Mouse (Mus musculus): Measurements from ENCODE around the gene Alox5. TPM values are rescaled to one million over a fixed set of nuclear protein-coding genes. Genes with fewer than 3 reads are reported as not detected.

Gene Alox5
- polyA plus RNA-seq, 1 experiment from 2014 or later: 2.3 TPM

DNA sequence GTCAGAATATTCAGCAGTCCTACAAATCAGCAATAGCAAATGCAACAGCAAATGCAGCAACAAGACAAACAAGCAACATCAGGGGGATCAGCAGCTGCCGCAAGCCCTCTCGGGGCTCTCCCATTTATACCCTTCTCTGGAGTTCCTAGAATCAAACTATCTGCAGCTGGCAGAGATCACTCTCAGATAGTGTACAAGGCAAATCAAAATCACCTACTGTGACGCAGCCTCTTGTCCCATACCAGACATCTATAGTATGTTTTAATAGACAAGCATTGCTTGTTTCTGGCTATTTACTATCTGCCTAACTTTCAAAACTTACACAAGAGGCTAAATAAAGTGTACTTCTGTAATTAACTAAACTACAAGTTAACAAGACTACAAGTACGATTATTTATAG lies 99.0 kb downstream of the Alox5 start:
- no peaks in the 10 kb centered on the region for H3K9me3 ChIP-seq (replicated peaks)
- no peak for ATAC-seq (ENCODE audit: insufficient number of reproducible peaks, low FRiP score, low TSS enrichment, low read depth)
- H3K9ac ChIP-seq: no peak overlapping the region
- no peaks in the 10 kb centered on the region for H3K36me3 ChIP-seq
- H3K4me2 ChIP-seq (replicated peaks): no peak overlapping the region
- H3K27me3 ChIP-seq: no peaks in the 10 kb centered on the region
- H3K27ac ChIP-seq (replicated peaks): no peak overlapping the region
- H3K4me3 ChIP-seq (replicated peaks): no peak overlapping the region
- WGBS: 80% methylated on average over 4 of the region's 4 CpGs
- no peaks in the 10 kb centered on the region for H3K4me1 ChIP-seq

DNA sequence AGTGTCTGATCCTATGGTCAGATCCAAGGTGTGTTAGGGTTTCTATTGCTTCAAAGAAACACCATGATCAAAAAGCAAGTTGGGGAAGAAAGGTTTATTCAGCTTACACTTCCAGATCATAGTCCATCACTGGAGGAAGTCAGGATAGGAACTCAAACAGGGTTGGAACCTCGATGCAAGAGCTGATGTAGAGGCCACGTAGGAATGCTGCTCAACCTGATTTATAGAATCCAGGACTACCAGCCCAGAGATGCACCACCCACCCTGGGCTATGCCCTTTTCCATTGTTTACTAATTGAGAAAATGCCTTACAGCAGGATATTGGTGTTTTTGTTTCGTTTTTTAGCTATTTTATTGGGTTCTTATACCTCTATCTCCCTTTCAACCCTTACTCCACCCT lies 99.5 kb downstream of the Alox5 start:
- Histone ChIP-seq H3K4me2 (replicated peaks) (no peak overlapping the region), H3K4me1 (no peaks in the 10 kb centered on the region), H3K4me3 (replicated peaks) (no peak overlapping the region), H3K9ac (no peak overlapping the region), H3K27me3 (no peaks in the 10 kb centered on the region), H3K9me3 (replicated peaks) (no peaks in the 10 kb centered on the region), H3K27ac (replicated peaks) (no peak overlapping the region), H3K36me3 (no peaks in the 10 kb centered on the region)
- ATAC-seq (ENCODE audit: insufficient number of reproducible peaks, low FRiP score, low TSS enrichment, low read depth): no peak
- WGBS: 79% methylated on average over 3 of the region's 3 CpGs

Other genes starting within 250 kb of the Alox5 start
- gene Zfand4, start 197.0 kb downstream of the Alox5 start, polyA plus RNA-seq (2015; fragmentation: Nextera tagmentation; extraction: Ambion mirVana): 7.1 and 10.3 TPM in 2 replicates
- 30.1 and 30.5 TPM in 2 replicates for gene March8, start 123.2 kb downstream of the Alox5 start, polyA plus RNA-seq (2015; fragmentation: Nextera tagmentation; extraction: Ambion mirVana)
- gene Olfr211, start 27.9 kb upstream of the Alox5 start, polyA plus RNA-seq (2015; fragmentation: Nextera tagmentation; extraction: Ambion mirVana): not detected in 2 replicates
- not detected in 2 replicates for gene Olfr212, start 45.3 kb upstream of the Alox5 start, polyA plus RNA-seq (2015; fragmentation: Nextera tagmentation; extraction: Ambion mirVana)
- gene Olfr213, start 77.3 kb upstream of the Alox5 start, polyA plus RNA-seq (2015; fragmentation: Nextera tagmentation; extraction: Ambion mirVana): not detected in 2 replicates
- 0.31 and 1.2 TPM in 2 replicates for gene Gm5580, start 90.0 kb upstream of the Alox5 start, polyA plus RNA-seq (2015; fragmentation: Nextera tagmentation; extraction: Ambion mirVana)
- not detected in 2 replicates for gene Olfr214, start 93.1 kb upstream of the Alox5 start, polyA plus RNA-seq (2015; fragmentation: Nextera tagmentation; extraction: Ambion mirVana)
- gene Olfr215, start 123.0 kb upstream of the Alox5 start, polyA plus RNA-seq (2015; fragmentation: Nextera tagmentation; extraction: Ambion mirVana): not detected in 2 replicates
- 138 and 139 TPM in 2 replicates for gene Zfp422, start 167.8 kb upstream of the Alox5 start, polyA plus RNA-seq (2015; fragmentation: Nextera tagmentation; extraction: Ambion mirVana)
- 31.0 and 31.8 TPM in 2 replicates for gene Depp1, start 189.4 kb upstream of the Alox5 start, polyA plus RNA-seq (2015; fragmentation: Nextera tagmentation; extraction: Ambion mirVana)
- gene Rassf4, start 212.8 kb upstream of the Alox5 start, polyA plus RNA-seq (2015; fragmentation: Nextera tagmentation; extraction: Ambion mirVana): 14.1 and 14.8 TPM in 2 replicates